Mouse (Mus musculus): ENCODE measurements around the gene Gm4707. TPM values are rescaled to one million over a fixed set of nuclear protein-coding genes. Genes with fewer than 3 reads are reported as not detected.
"Not testable (repeated sequence)": the region's sequence is repeated elsewhere in the genome, so short reads cannot be mapped to it uniquely, and the experiment has no call there.

The Gm4707 gene
- polyA plus RNA-seq, 1 experiment from 2014 or later, result 5.2 TPM

GRCm38 (mm10) chr17:71471261-71471660 lies 11.5 kb upstream of the Gm4707 start:
- Histone ChIP-seq H3K4me2 (replicated peaks; ENCODE audit: low read depth, low read length) (no peak overlapping the region), H3K9ac (replicated peaks; ENCODE audit: low read depth, low read length) (no peak overlapping the region), H3K27ac (ENCODE audit: low read length) (no peak overlapping the region), H3K4me1 (ENCODE audit: control insufficient read depth, insufficient read depth, low read length) (peaks cover 11% of the 10 kb centered on the region), H3K4me3 (ENCODE audit: low read depth, low read length) (no peak overlapping the region), H3K27me3 (ENCODE audit: control insufficient read depth, insufficient read depth, low read length) (no peaks in the 10 kb centered on the region), H3K36me3 (ENCODE audit: control insufficient read depth, insufficient read depth, low read length) (no peaks in the 10 kb centered on the region), H3K9me3 (ENCODE audit: control insufficient read depth, low read depth, low read length) (no peaks in the 10 kb centered on the region)
- ATAC-seq (ENCODE audit: insufficient number of reproducible peaks, insufficient read depth, low FRiP score, low read depth), result no peak
- WGBS, result 63% methylated on average over 2 of the region's 2 CpGs

GRCm38 (mm10) chr17:71460312-71460711 lies 594 bp upstream of the Gm4707 start:
- Histone ChIP-seq H3K4me2 (replicated peaks; ENCODE audit: low read depth, low read length) (no peak overlapping the region), H3K27ac (ENCODE audit: low read length) (no peak overlapping the region), H3K9me3 (ENCODE audit: control insufficient read depth, low read depth, low read length) (no peaks in the 10 kb centered on the region), H3K36me3 (ENCODE audit: control insufficient read depth, insufficient read depth, low read length) (peaks cover 18% of the 10 kb centered on the region), H3K4me3 (ENCODE audit: low read depth, low read length) (no peak overlapping the region), H3K9ac (replicated peaks; ENCODE audit: low read depth, low read length) (no peak overlapping the region), H3K4me1 (ENCODE audit: control insufficient read depth, insufficient read depth, low read length) (no peaks in the 10 kb centered on the region), H3K27me3 (ENCODE audit: control insufficient read depth, insufficient read depth, low read length) (no peaks in the 10 kb centered on the region)
- WGBS, result 91% methylated on average over 3 of the region's 3 CpGs
- ATAC-seq (ENCODE audit: insufficient number of reproducible peaks, insufficient read depth, low FRiP score, low read depth), result no peak

- WGBS, result 93% methylated on average over 6 of the region's 6 CpGs
- ATAC-seq (ENCODE audit: insufficient number of reproducible peaks, insufficient read depth, low FRiP score, low read depth); H3K4me2 ChIP-seq (replicated peaks; ENCODE audit: low read depth, low read length); H3K27me3 ChIP-seq (ENCODE audit: control insufficient read depth, insufficient read depth, low read length); H3K9me3 ChIP-seq (ENCODE audit: control insufficient read depth, low read depth, low read length); H3K27ac ChIP-seq (ENCODE audit: low read length); H3K4me3 ChIP-seq (ENCODE audit: low read depth, low read length); H3K4me1 ChIP-seq (ENCODE audit: control insufficient read depth, insufficient read depth, low read length); H3K9ac ChIP-seq (replicated peaks; ENCODE audit: low read depth, low read length): not testable (repeated sequence)
- H3K36me3 ChIP-seq (ENCODE audit: control insufficient read depth, insufficient read depth, low read length), result peaks cover 18% of the 10 kb centered on the region
Observed at GRCm38 (mm10) chr17:71457361-71457760, 2.4 kb downstream of the Gm4707 start.

GRCm38 (mm10) chr17:71445191-71445590 lies 14.5 kb downstream of the Gm4707 start:
- Histone ChIP-seq H3K4me2 (replicated peaks; ENCODE audit: low read depth, low read length) (no peak overlapping the region), H3K27me3 (ENCODE audit: control insufficient read depth, insufficient read depth, low read length) (no peaks in the 10 kb centered on the region), H3K4me3 (ENCODE audit: low read depth, low read length) (no peak overlapping the region), H3K4me1 (ENCODE audit: control insufficient read depth, insufficient read depth, low read length) (no peaks in the 10 kb centered on the region), H3K36me3 (ENCODE audit: control insufficient read depth, insufficient read depth, low read length) (peaks cover 19% of the 10 kb centered on the region), H3K9ac (replicated peaks; ENCODE audit: low read depth, low read length) (no peak overlapping the region), H3K27ac (ENCODE audit: low read length) (no peak overlapping the region), H3K9me3 (ENCODE audit: control insufficient read depth, low read depth, low read length) (no peaks in the 10 kb centered on the region)
- no peak for ATAC-seq (ENCODE audit: insufficient number of reproducible peaks, insufficient read depth, low FRiP score, low read depth)
- WGBS, result 93% methylated on average over 6 of the region's 6 CpGs

- H3K4me1 ChIP-seq (ENCODE audit: control insufficient read depth, insufficient read depth, low read length), result no peaks in the 10 kb centered on the region
- no peak overlapping the region for H3K9ac ChIP-seq (replicated peaks; ENCODE audit: low read depth, low read length)
- H3K36me3 ChIP-seq (ENCODE audit: control insufficient read depth, insufficient read depth, low read length), result peaks cover 19% of the 10 kb centered on the region
- H3K4me3 ChIP-seq (ENCODE audit: low read depth, low read length), result no peak overlapping the region
- H3K9me3 ChIP-seq (ENCODE audit: control insufficient read depth, low read depth, low read length), result no peaks in the 10 kb centered on the region
- H3K27me3 ChIP-seq (ENCODE audit: control insufficient read depth, insufficient read depth, low read length), result no peaks in the 10 kb centered on the region
- H3K4me2 ChIP-seq (replicated peaks; ENCODE audit: low read depth, low read length), result no peak overlapping the region
- ATAC-seq (ENCODE audit: insufficient number of reproducible peaks, insufficient read depth, low FRiP score, low read depth), result no peak
- no peak overlapping the region for H3K27ac ChIP-seq (ENCODE audit: low read length)
- WGBS, result 85% methylated on average over 2 of the region's 2 CpGs
Observed at GRCm38 (mm10) chr17:71444718-71445117, 15.0 kb downstream of the Gm4707 start.

- peaks cover 19% of the 10 kb centered on the region for H3K36me3 ChIP-seq (ENCODE audit: control insufficient read depth, insufficient read depth, low read length)
- no peaks in the 10 kb centered on the region for H3K9me3 ChIP-seq (ENCODE audit: control insufficient read depth, low read depth, low read length)
- no peak overlapping the region for H3K4me2 ChIP-seq (replicated peaks; ENCODE audit: low read depth, low read length)
- no peaks in the 10 kb centered on the region for H3K27me3 ChIP-seq (ENCODE audit: control insufficient read depth, insufficient read depth, low read length)
- H3K4me1 ChIP-seq (ENCODE audit: control insufficient read depth, insufficient read depth, low read length), result no peaks in the 10 kb centered on the region
- H3K4me3 ChIP-seq (ENCODE audit: low read depth, low read length), result no peak overlapping the region
- no peak overlapping the region for H3K27ac ChIP-seq (ENCODE audit: low read length)
- H3K9ac ChIP-seq (replicated peaks; ENCODE audit: low read depth, low read length), result no peak overlapping the region
- WGBS, result 90% methylated on average over 3 of the region's 3 CpGs
- ATAC-seq (ENCODE audit: insufficient number of reproducible peaks, insufficient read depth, low FRiP score, low read depth), result no peak
Observed at GRCm38 (mm10) chr17:71444126-71444525, 15.6 kb downstream of the Gm4707 start.

- Histone ChIP-seq H3K4me2 (replicated peaks; ENCODE audit: low read depth, low read length) (no peak overlapping the region), H3K9me3 (ENCODE audit: control insufficient read depth, low read depth, low read length) (no peaks in the 10 kb centered on the region), H3K4me3 (ENCODE audit: low read depth, low read length) (no peak overlapping the region), H3K9ac (replicated peaks; ENCODE audit: low read depth, low read length) (no peak overlapping the region), H3K27ac (ENCODE audit: low read length) (no peak overlapping the region), H3K27me3 (ENCODE audit: control insufficient read depth, insufficient read depth, low read length) (no peaks in the 10 kb centered on the region), H3K36me3 (ENCODE audit: control insufficient read depth, insufficient read depth, low read length) (peaks cover 19% of the 10 kb centered on the region), H3K4me1 (ENCODE audit: control insufficient read depth, insufficient read depth, low read length) (no peaks in the 10 kb centered on the region)
- WGBS, result 84% methylated on average over 6 of the region's 6 CpGs
- no peak for ATAC-seq (ENCODE audit: insufficient number of reproducible peaks, insufficient read depth, low FRiP score, low read depth)
Observed at GRCm38 (mm10) chr17:71443273-71443672, 16.4 kb downstream of the Gm4707 start.

- H3K4me1 ChIP-seq (ENCODE audit: control insufficient read depth, insufficient read depth, low read length); H3K27me3 ChIP-seq (ENCODE audit: control insufficient read depth, insufficient read depth, low read length); H3K9ac ChIP-seq (replicated peaks; ENCODE audit: low read depth, low read length); H3K9me3 ChIP-seq (ENCODE audit: control insufficient read depth, low read depth, low read length); H3K27ac ChIP-seq (ENCODE audit: low read length); H3K4me2 ChIP-seq (replicated peaks; ENCODE audit: low read depth, low read length); ATAC-seq (ENCODE audit: insufficient number of reproducible peaks, insufficient read depth, low FRiP score, low read depth); H3K4me3 ChIP-seq (ENCODE audit: low read depth, low read length): not testable (repeated sequence)
- peaks cover 33% of the 10 kb centered on the region for H3K36me3 ChIP-seq (ENCODE audit: control insufficient read depth, insufficient read depth, low read length)
- WGBS, result 100% methylated on average over 2 of the region's 2 CpGs
Observed at GRCm38 (mm10) chr17:71422502-71422901, 37.2 kb downstream of the Gm4707 start.

- not testable (repeated sequence) for H3K4me1 ChIP-seq (ENCODE audit: control insufficient read depth, insufficient read depth, low read length)
- 88% methylated on average over 5 of the region's 5 CpGs for WGBS
Observed at GRCm38 (mm10) chr17:71419448-71419847, 40.3 kb downstream of the Gm4707 start.

More at GRCm38 (mm10) chr17:71419448-71419847, 40.3 kb downstream of the Gm4707 start:
- H3K27me3 ChIP-seq (ENCODE audit: control insufficient read depth, insufficient read depth, low read length); H3K4me2 ChIP-seq (replicated peaks; ENCODE audit: low read depth, low read length); H3K4me3 ChIP-seq (ENCODE audit: low read depth, low read length); H3K27ac ChIP-seq (ENCODE audit: low read length); H3K9me3 ChIP-seq (ENCODE audit: control insufficient read depth, low read depth, low read length); ATAC-seq (ENCODE audit: insufficient number of reproducible peaks, insufficient read depth, low FRiP score, low read depth); H3K9ac ChIP-seq (replicated peaks; ENCODE audit: low read depth, low read length): not testable (repeated sequence)
- peaks cover 34% of the 10 kb centered on the region for H3K36me3 ChIP-seq (ENCODE audit: control insufficient read depth, insufficient read depth, low read length)

All from stomach, embryonic 14.5 days (tissue).